Mouse (Mus musculus) liver, embryonic 13.5 days (tissue): ENCODE data around the gene Pm20d1. TPM values are rescaled to one million over a fixed set of nuclear protein-coding genes. Genes with fewer than 3 reads are reported as not detected.
A peak's percentile ranks its signal among the peaks of the same experiment; 100 is the strongest.

Source experiments
- ATAC-seq: fragments of 200-750 bp; cut with Nextera tagmentation; 2 replicates; pipeline ENCODE4 v1.8.0; 2017; ENCODE audit warnings: low read depth, mild to moderate bottlenecking, moderate number of reproducible peaks, moderate library complexity
- DNase-seq: peaks from one replicate; pipeline ENCODE4 v3.0.0; 2022
- H3K27ac ChIP-seq: fragments of 300-500 bp; sonication (generic); 2 replicates; pipeline ENCODE4 v1.5.1; 2015; ENCODE audit warnings: moderate library complexity, mild to moderate bottlenecking, inconsistent platforms
- H3K27me3 ChIP-seq: fragments of 300-500 bp; sonication (generic); 2 replicates; pipeline ENCODE4 v1.6.1; 2015; ENCODE audit warnings: mild to moderate bottlenecking, inconsistent platforms
- H3K36me3 ChIP-seq: fragments of 300-500 bp; sonication (generic); 2 replicates; pipeline ENCODE4 v1.6.1; 2015; ENCODE audit warnings: mild to moderate bottlenecking, inconsistent platforms
- H3K4me1 ChIP-seq: fragments of 300-500 bp; sonication (generic); replicated peaks from 2 replicates; pipeline ENCODE4 v1.6.1; 2015; ENCODE audit warnings: inconsistent platforms
- H3K4me2 ChIP-seq: fragments of 300-500 bp; sonication (generic); 2 replicates; pipeline ENCODE4 v1.6.1; 2015; ENCODE audit warnings: inconsistent platforms, mild to moderate bottlenecking, moderate library complexity
- H3K4me3 ChIP-seq: fragments of 300-500 bp; sonication (generic); replicated peaks from 2 replicates; pipeline ENCODE4 v1.5.1; 2015; ENCODE audit warnings: mild to moderate bottlenecking, inconsistent platforms
- H3K9ac ChIP-seq: fragments of 300-500 bp; sonication (generic); 2 replicates; pipeline ENCODE4 v1.6.1; 2015; ENCODE audit warnings: mild to moderate bottlenecking, inconsistent platforms
- H3K9me3 ChIP-seq: fragments of 300-500 bp; sonication (generic); replicated peaks from 2 replicates; pipeline ENCODE4 v1.6.1; 2016; ENCODE audit warnings: inconsistent platforms
- WGBS: fragments of 180-500 bp; shearing (Covaris S2); methylation state at CpG from one replicate; pipeline ENCODE4 v1.1.7; 2015; ENCODE audit not compliant: insufficient replicate concordance; 5-methylcytosine and 5-hydroxymethylcytosine counted together
- polyA plus RNA-seq: library from polyadenylated mRNA; unstranded; fragments of >200 nt; fragmentation: Nextera tagmentation; extraction: Ambion mirVana; gene quantifications from 2 replicates; pipeline ENCODE4 v1.2.1, GENCODE M21; 2015

The Pm20d1 gene
- 3.2 and 4.4 TPM in 2 replicates for polyA plus RNA-seq

DNA sequence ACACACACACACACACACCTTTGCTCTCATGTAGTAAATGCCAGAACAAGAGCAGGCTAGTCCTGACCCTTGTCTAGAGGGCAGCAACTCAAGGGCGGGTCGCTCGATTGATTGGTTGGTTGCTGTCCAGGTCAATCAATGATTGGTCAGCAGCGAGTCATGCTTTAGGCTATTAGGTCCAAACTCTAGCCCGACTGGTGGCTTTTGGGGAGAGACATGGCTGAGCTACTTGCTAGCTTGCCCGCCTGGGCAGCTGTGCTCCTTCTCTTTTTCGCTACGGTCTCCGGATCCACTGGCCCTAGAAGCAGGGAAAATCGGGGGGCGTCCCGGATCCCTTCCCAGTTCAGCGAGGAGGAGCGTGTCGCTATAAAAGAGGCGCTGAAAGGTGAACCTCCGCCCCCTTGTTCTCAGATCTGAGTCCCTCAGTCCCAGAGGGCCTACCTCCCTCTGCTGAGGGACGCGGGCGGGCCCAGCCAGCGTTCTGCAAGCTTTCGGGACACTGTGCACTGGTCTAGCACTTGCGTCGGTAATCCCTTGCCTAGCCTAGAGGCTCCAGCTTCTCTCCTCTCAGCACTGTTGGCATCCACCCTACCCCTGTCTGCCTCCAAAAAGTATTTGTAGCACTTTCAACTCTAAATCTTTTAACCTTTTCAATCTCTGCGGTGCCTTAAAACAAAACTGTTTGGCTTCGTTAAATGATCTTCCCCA lies at the start of gene Pm20d1:
Gene Pm20d1, plus strand, starts transcription at position 180 of the 708 bp plus-strand sequence.
- no peaks in the 10 kb centered on the region; the same call in 1 of the 2 replicates for H3K4me1 ChIP-seq
- H3K4me2 ChIP-seq = peak within 1 kb of the TSS; percentile 45
- no peak for DNase-seq
- H3K27ac ChIP-seq = no peak within 1 kb of the TSS
- 9% methylated on average over 26 of the region's 26 CpGs for WGBS
- H3K9me3 ChIP-seq = no peaks in the 10 kb centered on the region
- H3K4me3 ChIP-seq = peak within 1 kb of the TSS; percentile 31
- ATAC-seq = peak; percentile 81
- H3K36me3 ChIP-seq = no peaks in the 10 kb centered on the region
- H3K9ac ChIP-seq = no peak within 1 kb of the TSS
- peaks cover 30% of the 10 kb centered on the region for H3K27me3 ChIP-seq

DNA sequence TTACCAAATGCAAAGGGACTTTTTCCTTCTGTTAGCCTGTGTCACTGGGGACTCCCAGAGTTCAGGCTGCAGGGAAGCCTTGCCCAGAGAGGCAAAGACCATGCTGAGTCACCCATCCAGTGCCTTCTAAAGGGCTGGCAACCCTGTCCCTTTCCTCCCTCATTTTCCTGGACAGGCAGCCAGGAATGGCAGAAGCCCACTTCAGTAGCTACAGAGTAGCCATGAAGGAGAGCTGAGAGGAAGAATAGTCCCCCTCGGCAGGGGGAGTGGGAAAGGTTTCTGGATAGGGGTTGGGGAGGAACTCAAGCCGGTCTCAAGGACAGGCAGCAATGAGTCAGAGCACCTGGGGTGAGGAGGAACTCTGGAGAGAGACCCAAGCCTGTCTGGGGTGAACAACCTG lies 49.4 kb upstream of the Pm20d1 start:
- WGBS = 47% methylated on average over 2 of the region's 2 CpGs
- ATAC-seq (no peak), DNase-seq (no peak)
- no peak overlapping the region for H3K27ac ChIP-seq
- no peaks in the 10 kb centered on the region for H3K9me3 ChIP-seq
- H3K27me3 ChIP-seq = peaks cover 28% of the 10 kb centered on the region; the same call in 1 of the 2 replicates
- no peak overlapping the region for H3K4me2 ChIP-seq
- H3K4me1 ChIP-seq = no peaks in the 10 kb centered on the region
- H3K9ac ChIP-seq = no peak overlapping the region
- H3K4me3 ChIP-seq = no peak overlapping the region
- H3K36me3 ChIP-seq = no peaks in the 10 kb centered on the region

DNA sequence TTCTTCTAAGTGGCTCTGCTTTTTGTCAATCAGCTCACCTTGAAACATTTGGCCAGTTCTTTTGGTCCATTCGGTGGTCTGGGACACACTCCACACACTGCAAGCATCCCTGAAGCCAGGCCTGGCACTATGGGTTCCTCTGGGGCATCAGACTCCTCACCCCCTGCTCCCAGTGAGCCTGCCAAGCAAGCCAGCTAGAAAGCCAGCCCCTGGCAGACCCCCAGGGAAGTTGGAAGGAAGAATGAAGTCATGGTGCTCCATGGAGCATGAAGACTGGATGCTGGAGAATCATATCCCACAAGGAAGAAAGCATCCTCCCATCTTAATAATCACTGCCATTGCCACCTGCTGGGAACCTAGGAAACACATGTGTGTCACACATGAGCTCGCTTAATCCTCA lies 48.5 kb upstream of the Pm20d1 start:
- no peak overlapping the region for H3K27ac ChIP-seq
- no peak overlapping the region for H3K4me3 ChIP-seq
- no peak overlapping the region for H3K4me2 ChIP-seq
- ATAC-seq = no peak
- H3K9ac ChIP-seq = no peak overlapping the region
- 47% methylated on average over 2 of the region's 2 CpGs for WGBS
- no peaks in the 10 kb centered on the region for H3K36me3 ChIP-seq
- peaks cover 25% of the 10 kb centered on the region; the same call in 1 of the 2 replicates for H3K27me3 ChIP-seq
- no peak for DNase-seq
- H3K4me1 ChIP-seq = peaks cover 2% of the 10 kb centered on the region
- no peaks in the 10 kb centered on the region for H3K9me3 ChIP-seq

DNA sequence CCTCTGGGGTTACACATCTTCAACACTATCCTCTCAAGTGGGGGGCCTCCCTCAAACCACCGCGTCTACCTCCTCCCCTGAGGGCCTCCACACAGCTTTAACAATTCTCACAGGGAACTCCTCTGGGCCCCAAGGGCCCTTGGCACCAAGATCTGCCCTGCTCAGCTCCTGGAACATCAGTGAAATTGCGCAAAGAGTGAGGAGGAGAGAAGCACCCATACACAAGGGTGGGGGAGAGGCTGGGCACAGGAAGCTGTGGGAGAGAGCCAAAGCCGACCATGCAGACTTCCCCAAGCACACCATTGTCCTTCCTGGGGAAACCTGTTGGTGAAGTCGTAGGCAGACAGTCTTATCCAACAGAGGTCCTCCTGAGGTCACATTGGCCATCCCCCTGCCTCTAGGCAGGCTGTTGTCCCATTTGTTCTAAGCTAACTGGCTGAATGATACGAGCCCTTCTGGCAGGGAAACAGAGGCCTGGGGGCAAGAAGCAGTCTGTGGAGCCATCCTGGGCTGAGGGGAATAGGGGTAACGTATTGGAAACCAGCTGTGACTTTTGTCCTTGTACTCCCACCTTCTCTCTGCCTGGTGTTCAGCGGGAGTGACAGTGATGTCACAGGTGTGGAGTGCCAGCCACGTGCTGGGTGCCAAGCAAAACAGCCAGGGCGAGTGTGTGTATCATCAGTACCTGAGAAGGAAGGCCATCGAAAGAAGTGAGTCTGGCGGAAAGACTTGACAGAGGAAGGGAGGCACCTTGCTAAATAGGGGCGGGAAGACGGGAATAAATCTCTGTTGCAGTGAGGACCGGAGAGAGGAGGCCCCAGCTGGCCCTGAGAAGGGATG lies 47.3 kb upstream of the Pm20d1 start:
- ATAC-seq (no peak), DNase-seq (no peak)
- peaks cover 14% of the 10 kb centered on the region for H3K4me1 ChIP-seq
- no peak overlapping the region for H3K4me3 ChIP-seq
- H3K9me3 ChIP-seq = no peaks in the 10 kb centered on the region
- 51% methylated on average over 15 of the region's 15 CpGs for WGBS
- no peak overlapping the region for H3K9ac ChIP-seq
- H3K27ac ChIP-seq = no peak overlapping the region
- H3K36me3 ChIP-seq = no peaks in the 10 kb centered on the region
- H3K27me3 ChIP-seq = peaks cover 15% of the 10 kb centered on the region; the same call in 1 of the 2 replicates
- no peak overlapping the region for H3K4me2 ChIP-seq

DNA sequence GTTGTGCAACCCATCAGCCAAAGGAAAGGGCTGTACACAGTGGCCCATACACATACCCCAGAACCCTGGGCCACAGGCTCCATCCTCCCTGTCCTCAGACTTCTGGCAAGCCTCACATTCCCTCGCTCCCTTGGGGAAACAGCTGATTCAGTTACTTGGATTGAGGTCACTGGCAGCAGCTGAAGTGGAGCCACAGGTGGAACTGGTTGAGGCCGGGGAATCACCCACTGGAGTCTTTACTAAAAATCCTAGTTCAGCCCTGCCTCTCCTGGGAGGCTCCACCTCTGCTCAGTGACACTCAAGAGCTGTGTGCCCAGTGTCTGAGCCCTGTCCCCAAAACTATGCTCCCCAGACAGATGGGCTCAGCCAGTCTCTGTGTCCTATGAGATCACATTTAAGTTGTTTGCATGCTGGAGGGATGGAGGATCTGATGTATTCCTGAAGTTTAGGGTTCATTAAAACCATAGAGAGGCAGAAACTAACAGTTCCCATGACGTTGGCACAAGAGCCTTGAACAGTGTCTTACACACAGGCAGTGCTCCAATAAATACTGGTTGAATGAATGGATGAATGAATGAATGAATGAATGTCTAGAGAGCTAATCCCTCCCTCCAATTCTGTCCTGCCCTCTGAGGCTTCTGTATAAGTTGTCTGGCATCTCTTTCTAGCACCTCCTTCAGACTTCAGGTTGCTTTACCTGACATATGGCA lies 45.8 kb upstream of the Pm20d1 start:
- ATAC-seq (no peak), DNase-seq (no peak)
- Histone ChIP-seq H3K36me3 (no peaks in the 10 kb centered on the region), H3K27ac (no peak overlapping the region), H3K27me3 (peaks cover 5% of the 10 kb centered on the region; the same call in 1 of the 2 replicates), H3K9me3 (no peaks in the 10 kb centered on the region), H3K9ac (no peak overlapping the region), H3K4me1 (peaks cover 19% of the 10 kb centered on the region), H3K4me2 (no peak overlapping the region), H3K4me3 (no peak overlapping the region)
- WGBS = 54% methylated on average over 3 of the region's 3 CpGs

DNA sequence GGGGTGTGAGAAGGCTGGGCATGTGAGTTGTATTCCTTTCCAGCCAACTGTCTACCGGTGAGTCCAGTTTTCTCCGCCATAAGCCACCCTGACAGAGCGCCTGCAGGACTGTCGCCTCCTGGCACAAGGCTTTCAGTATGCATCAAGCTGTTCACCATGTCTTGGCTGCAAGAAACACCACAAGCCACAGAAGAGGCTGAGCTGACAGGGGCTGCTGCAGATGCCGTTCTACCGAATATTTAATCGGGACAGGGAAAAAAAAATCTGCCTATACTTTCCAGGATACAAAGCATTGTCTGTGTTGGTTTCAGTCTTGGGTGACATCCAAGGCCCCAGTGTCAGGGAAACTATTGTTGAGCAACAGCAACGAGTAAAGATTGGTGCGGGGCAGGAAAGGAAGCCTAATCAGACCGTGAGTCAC lies 45.3 kb upstream of the Pm20d1 start:
- DNase-seq = no peak
- Histone ChIP-seq H3K4me3 (no peak overlapping the region), H3K27ac (no peak overlapping the region), H3K9ac (no peak overlapping the region), H3K4me2 (no peak overlapping the region), H3K27me3 (peaks cover 5% of the 10 kb centered on the region; the same call in 1 of the 2 replicates), H3K9me3 (no peaks in the 10 kb centered on the region), H3K4me1 (peaks cover 19% of the 10 kb centered on the region), H3K36me3 (no peaks in the 10 kb centered on the region)
- WGBS = 53% methylated on average over 10 of the region's 10 CpGs
- ATAC-seq = no peak

DNA sequence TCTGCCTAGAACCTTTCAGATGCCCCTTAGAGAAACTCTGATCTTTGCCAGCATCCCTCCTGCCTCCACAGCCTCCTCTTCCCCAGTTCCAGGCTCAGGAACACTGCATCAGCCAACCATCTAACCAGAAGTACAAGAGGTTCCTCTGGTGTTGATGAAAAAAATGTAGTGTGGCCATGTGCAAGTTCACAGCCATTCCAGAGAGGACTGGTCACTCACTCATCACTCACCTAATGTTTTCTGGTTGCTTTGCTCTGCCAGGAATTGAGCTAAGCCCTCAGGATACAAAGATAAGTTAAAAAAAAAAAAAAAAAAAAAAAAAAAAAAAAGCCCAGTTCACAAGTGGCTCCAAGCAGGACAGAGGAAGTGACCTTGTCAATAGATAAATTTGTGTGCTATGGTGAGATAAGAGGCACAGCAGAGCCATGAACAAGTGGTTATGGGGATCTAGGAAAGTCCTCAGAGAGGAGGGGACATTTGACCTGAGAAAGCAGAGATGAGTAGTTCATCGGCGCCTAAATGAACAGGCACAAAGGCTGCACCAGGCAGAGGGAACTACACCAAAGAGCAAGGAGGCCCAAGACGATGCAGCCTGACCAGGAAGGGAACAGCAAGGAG lies 42.9 kb upstream of the Pm20d1 start:
- 6% methylated on average over 3 of the region's 3 CpGs for WGBS
- no peaks in the 10 kb centered on the region for H3K9me3 ChIP-seq
- H3K4me1 ChIP-seq = peaks cover 19% of the 10 kb centered on the region
- no peak overlapping the region for H3K4me3 ChIP-seq
- no peak overlapping the region for H3K4me2 ChIP-seq
- DNase-seq = no peak
- peaks cover 10% of the 10 kb centered on the region; the same call in 1 of the 2 replicates for H3K27me3 ChIP-seq
- ATAC-seq = no peak
- no peak overlapping the region for H3K27ac ChIP-seq
- no peak overlapping the region for H3K9ac ChIP-seq
- no peaks in the 10 kb centered on the region for H3K36me3 ChIP-seq

DNA sequence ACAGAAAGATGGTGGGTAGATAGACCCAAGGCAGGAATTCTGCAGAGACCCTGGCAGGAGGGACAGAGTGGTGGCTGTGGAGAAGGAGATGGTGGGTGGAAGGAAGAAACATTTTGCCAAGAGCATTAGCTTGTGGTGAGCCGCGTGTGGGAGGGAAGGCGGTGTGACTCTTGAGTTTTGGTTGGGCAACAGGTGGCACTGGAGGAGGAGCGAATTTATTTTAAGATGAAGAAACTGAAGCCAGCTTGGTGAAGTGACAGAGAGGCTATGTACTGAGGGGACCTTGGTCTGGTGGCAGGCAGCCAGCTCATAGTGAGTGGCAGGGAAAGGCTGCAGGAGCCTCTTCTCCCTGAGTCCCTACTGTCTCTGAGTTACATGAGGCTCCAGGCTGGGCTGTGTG lies 42.3 kb upstream of the Pm20d1 start:
- no peak for DNase-seq
- no peak for ATAC-seq
- 22% methylated on average over 4 of the region's 4 CpGs for WGBS

DNA sequence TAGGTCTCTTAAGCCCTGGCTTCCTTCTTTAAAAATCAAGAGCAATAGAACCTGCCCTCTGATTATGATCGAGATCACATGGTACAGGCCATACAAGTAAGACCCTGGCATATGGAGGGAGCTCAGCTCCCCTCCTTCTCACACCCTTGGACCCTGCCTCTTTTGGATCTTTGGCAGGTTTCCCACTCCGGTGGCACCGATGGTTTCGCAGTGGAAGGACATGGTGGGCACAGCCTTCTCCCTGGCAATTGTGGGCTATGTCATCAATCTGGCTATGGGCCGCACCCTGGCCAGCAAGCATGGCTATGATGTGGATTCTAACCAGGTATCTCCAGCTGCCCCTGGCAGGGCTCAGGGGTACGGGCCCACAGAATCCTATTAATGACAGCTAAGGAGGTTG lies 40.0 kb upstream of the Pm20d1 start:
- no peak overlapping the region for H3K9ac ChIP-seq
- no peaks in the 10 kb centered on the region for H3K36me3 ChIP-seq
- no peak overlapping the region for H3K4me2 ChIP-seq
- WGBS = 80% methylated on average over 6 of the region's 6 CpGs
- H3K27me3 ChIP-seq = 0 out of 2 replicates have a peak, but pooled peaks cover 5% of the 10 kb centered on the region
- no peaks in the 10 kb centered on the region for H3K9me3 ChIP-seq
- peaks cover 19% of the 10 kb centered on the region for H3K4me1 ChIP-seq
- no peak overlapping the region for H3K4me3 ChIP-seq
- H3K27ac ChIP-seq = no peak overlapping the region
- DNase-seq = no peak
- no peak for ATAC-seq

More for the DNA sequence above, 42.3 kb upstream of the Pm20d1 start:
- H3K9ac ChIP-seq = no peak overlapping the region
- H3K27ac ChIP-seq = no peak overlapping the region
- H3K27me3 ChIP-seq = peaks cover 10% of the 10 kb centered on the region; the same call in 1 of the 2 replicates
- H3K4me1 ChIP-seq = peaks cover 19% of the 10 kb centered on the region
- H3K4me2 ChIP-seq = no peak overlapping the region
- no peaks in the 10 kb centered on the region for H3K9me3 ChIP-seq
- H3K36me3 ChIP-seq = no peaks in the 10 kb centered on the region
- H3K4me3 ChIP-seq = no peak overlapping the region

DNA sequence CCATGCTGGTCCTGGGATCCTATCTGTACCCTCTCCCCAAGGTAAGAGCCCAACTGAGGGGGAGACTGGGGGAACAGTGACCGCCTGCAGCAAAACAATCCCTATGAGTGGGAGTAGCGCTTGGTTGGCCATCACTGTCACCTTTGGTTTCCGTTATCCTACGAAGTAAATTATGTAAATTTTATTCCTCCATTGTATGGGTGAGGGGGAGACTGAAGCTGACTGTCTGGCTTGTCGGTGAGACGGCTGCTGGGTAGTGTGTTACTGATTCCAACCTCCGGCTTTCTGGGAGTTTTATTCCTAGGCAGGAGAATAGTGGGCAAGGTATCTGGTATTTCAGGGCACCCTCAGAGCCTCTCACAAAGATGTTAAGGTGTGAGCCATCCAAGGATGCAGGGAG lies 38.4 kb upstream of the Pm20d1 start:
- DNase-seq = no peak
- no peak for ATAC-seq
- WGBS = 71% methylated on average over 7 of the region's 7 CpGs

More for the DNA sequence above, 38.4 kb upstream of the Pm20d1 start:
- Histone ChIP-seq H3K36me3 (no peaks in the 10 kb centered on the region), H3K9ac (no peak overlapping the region), H3K9me3 (no peaks in the 10 kb centered on the region), H3K4me1 (peaks cover 16% of the 10 kb centered on the region), H3K4me2 (no peak overlapping the region), H3K27me3 (0 out of 2 replicates have a peak, but pooled peaks cover 5% of the 10 kb centered on the region), H3K4me3 (no peak overlapping the region), H3K27ac (no peak overlapping the region)
